Mouse (Mus musculus) lung, postnatal 0 days (tissue): ENCODE measurements around the gene Upk2.

ENCODE experiments used
- CTCF ChIP-seq: IDR thresholded peaks from 2 replicates; pipeline ENCODE4 v1.5.1; 2016; ENCODE audit warnings: antibody characterized with exemption, mild to moderate bottlenecking
- EP300 ChIP-seq: IDR thresholded peaks from 2 replicates; pipeline ENCODE4 v1.6.1; 2016; ENCODE audit warnings: antibody characterized with exemption, mild to moderate bottlenecking, control low read depth

DNA sequence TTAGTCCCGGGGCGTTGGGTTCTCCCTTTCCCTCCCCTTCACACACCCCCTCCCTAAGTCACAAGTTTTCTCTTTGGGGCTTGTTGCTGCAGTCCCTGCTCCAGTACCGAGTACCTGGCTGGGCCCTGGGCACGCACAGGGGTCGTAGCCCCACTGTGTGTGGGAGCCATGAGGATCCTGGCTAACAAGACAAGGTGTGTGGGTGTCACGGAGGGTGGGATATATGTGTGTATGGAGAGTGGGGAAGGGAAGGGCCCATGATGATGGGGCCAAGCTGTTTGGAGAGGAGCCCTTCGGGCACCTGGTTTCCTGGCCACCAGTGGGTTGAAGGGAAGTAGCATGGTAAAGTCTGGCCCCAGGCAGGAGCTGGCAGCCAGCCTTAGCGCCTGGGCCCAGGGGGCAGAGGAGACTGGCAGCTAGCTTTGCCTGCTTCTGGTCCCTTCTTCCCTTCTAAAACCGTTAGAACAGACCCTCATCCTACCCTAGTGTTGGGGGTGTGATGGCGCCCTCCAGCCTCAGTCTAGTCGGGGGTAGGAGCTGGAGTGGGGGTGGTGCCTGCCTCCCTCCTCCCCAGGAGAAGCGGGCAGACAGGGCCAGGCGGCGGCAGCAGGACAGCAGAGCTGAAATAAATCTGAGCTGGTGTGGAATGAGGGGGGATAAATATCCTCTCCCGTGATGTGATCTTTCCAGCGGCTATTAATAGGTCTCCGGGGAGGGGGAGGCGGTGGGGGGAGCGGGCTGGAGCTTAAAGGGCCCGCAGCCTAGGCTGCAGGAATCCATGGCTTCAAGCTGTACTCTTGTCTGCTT lies 44.8 kb upstream of the Upk2 start:
- TF ChIP-seq CTCF (no peak), EP300 (no peak)
